Mouse (Mus musculus): ENCODE data around the gene Serpinf1.
A peak's percentile ranks its signal among the peaks of the same experiment; 100 is the strongest.

The Serpinf1 gene

DNA sequence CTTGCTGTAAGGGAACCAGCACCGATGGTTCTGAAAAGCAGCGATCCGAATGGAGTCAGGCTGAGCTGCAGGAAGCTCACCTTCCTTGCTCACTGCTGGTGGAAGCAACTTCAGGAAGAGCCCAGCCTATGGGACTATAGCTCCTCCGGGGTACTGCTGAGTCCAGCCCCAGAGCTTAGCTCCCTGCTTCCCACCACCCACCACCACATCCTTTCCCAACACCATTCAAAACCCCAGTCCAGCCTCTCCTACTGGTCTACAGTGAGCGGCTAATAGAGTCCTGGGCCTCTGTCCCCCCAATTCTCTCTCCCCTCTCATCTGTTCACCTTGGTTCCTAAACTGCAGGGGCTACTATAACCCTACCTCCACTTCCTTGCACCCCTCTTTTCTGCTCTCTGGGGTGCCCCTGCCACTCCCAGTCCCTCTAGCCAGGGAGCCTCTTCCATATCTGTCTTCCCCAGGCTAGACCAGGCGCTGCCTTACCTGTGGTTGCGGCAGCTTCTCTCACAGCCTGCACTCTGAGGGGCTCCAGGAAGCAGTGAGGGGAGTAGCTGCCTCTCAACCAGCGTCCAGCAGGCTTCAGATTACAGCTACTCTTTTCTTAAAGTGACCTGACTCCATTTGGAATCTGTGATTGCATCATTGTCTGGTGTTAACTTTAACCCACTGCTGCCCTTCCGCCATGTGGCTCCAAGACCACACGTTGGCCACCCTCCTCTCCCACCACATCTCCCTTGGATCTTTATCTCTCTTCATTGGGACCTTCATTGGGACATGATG is at the start of gene Serpinf1:
Gene Serpinf1 (minus strand): TSS at position 689 of the 780 bp plus-strand sequence.
- DNase-seq (ENCODE audit: low read depth), result no peak

DNA sequence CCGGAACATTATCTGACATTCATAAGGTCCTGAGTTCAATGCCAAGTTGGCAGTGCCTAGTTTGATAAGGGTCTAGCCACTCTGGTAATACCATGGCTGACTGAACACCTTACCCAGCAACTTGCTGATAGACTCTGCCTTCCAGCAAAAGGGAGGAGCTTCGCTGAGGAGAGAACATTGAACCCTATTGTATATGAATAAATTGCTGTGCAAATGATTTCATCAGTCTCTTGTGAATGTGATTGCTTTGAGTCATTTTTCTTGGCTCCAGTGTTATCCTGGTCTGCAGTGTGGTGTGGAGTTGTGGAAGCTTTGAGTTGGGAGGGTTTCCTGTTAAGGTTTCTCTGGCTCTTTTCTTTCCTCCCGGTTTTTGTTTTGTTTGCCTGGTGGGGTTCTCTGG is 48.2 kb upstream of the Serpinf1 start:
- DNase-seq (ENCODE audit: low read depth), result no peak

DNA sequence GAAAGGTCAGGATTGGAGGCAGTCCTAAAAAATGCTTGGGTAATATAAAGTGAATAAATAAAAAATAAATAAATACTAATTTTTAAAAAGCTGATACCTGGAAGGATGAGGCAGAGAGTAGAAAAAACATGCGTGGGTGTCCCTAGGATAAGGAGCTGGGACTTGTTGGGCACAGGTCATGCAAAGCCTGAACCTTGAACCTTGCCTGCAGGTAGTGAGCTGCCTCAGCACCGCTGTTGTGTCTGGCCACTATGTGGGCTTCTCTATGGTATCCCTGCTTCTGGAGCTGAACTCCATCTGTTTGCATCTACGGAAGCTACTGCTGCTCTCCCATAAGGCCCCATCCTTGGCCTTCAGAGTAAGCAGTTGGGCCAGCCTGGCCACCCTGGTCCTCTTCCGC is 46.8 kb upstream of the Serpinf1 start:
- no peak for DNase-seq (ENCODE audit: low read depth)

DNA sequence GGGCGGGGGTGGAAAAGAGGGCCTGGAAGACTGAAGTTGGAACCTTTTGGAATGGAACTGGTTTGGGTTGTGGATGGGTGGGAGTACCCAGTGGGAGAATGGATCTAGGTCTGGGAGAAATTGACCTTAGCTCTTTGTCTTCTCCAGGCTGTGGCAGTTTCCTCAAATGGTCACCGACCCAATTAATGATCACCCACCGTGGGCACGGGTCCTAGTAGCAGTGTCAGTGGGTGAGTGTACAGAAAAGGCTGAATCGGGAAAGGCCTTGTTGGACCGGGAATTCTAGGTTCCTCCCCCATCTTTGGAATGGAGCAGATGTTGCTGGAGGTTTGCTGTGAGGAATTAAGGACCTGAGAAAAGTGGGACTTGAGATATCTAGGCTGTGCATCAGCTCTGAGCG is 45.9 kb upstream of the Serpinf1 start:
- DNase-seq (ENCODE audit: low read depth), result no peak

DNA sequence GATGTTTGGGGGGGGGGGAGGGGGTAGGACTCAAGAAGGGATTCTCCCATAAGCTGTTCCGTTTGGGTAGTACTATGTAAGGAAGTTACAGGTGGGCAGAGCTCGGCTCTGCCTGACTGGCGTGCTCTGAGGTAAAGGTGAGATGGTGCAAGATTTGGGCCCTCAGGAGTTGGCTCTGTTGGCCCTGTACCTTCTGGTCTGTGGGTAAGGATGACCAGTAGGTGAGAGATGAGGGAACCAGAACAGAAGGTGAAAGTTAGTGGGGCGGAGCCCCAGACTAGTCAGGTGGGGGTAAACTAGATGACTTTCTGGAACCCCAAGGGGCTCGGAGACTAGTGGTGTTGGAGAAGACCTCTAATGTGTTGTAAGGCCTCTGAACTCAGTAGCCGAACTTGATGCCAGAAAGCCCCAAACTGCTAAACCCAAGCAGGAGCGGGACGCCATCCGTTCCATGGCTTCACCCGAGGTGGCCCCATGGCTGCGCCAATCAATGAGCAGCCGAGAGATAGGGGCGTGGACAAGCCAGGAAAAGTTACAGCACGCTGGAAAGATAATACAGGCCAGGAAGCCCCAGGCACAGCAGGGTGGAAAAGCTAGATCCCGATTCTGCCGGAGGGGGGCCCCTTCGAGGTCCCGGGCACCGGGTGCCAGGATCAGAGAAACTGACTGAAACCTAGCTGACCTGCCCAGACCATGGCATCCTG is 45.2 kb upstream of the Serpinf1 start:
- peak; percentile 35 for DNase-seq (ENCODE audit: low read depth)

DNA sequence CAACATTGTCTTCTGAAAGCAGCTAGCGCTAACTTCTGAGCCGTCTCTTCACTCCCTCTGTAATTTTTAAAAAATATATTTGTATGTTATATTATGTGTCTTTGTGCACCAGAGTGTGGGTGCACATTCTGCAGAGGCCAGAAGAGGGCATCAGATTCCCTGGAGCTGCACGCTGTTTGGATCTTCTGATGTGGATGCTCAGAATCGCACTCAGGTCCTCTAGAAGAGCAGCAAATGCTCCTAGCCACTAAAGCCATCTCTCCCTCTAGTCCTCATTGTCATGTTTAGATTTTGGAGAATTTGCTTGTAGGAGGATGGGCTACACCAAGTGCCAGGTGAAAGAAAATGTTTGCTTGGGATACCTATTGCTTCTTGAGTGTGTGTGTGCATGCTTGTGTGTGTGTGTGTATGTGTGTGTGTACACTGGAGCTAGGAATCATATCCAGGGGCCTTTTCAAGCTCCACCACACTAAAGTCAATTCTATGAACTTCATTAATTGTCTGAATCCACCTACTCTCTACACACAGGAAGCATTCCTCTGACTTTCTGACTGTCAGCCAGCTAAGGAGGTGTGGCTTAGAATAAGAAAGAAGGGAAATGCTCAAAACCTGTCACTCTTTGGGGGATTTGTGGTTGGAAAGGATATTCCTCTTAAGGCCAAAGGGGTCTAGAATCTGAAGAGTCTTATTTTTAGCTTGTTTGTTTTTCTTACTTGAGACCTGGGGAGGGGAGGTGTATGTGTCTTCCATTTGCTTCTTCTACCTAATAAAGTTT is 44.4 kb upstream of the Serpinf1 start:
- peak; percentile 47 for DNase-seq (ENCODE audit: low read depth)

DNA sequence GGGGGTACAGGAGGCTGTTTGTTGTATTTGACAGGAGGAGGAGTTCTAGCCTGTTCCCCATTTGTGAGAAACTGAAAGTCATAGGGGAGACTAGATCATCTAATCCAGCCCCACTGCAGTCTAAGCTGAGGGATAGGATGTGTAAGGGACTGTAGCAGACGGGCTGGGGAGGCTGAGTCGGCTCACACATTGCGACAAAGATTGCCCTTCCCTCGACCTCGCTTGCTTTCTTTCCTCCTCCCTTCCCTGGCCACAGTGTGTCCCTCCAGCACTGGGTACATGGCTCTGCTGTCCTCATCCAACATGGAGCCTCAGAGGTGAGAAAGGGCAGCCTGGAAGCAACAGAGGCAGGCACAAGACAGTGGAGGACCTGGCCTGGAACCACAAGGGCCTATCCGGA is 42.5 kb upstream of the Serpinf1 start:
- DNase-seq (ENCODE audit: low read depth), result no peak

DNA sequence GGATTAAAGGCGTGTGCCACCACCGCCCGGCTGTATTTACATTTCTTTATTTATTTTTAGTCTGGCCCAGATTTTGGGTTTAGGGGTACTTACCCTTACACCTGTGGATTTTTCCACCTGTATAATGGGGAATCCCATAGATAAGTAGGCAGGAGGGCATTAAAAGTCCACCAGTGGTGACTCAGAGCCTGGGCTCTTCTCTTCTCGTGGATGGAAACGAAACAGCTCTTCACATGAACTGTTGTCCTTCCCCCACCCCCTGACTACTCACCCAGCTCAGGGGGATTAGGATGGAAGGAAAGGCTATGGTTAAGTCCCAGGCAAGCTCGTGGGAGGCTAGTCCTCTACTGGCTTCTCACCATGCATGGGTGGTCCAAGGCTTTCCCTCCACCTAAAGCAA is 41.9 kb upstream of the Serpinf1 start:
- no peak for DNase-seq (ENCODE audit: low read depth)

DNA sequence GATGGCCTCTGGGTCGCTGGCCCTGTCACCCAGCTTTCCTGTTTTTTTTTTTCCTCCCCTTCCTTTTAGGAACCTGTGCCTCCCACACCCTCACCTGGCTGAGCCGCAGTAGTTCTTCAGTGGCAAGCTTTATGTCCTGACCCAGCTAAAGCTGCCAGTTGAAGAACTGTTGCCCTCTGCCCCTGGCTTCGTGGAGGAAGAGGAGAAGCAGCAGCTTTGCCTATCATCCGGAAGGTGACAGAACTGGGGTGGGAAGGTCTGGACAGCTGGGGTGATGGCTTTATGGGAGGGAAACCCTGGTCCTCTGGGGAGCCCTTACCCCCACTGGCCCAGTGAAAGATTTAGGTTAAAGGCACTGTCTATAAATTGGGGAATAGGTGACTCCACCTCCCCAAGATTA is 41.1 kb upstream of the Serpinf1 start:
- DNase-seq (ENCODE audit: low read depth), result no peak

DNA sequence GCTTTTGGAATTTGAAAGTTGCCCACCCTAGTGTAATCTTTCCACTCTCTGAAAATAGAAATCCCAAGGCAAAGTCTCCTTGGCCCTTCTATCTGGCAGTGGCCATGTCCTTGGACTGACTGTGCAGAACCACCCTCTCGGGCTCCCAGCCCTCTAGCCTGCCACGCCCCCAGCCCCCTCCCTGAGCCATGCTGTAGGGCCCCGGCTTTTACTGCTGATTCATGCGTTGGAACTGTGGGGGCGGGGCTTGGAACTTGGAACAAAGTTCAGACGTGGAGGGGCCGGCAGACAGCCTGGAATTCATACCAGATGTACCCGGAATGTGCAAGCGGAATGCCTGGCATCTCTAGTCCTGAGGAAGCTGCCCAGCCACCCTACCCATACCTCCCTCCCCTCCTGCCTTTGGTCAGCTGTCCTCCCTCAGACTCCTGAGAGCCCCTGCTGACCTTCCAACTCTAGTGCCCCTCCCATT is 40.4 kb upstream of the Serpinf1 start:
- peak; percentile 28 for DNase-seq (ENCODE audit: low read depth)

DNA sequence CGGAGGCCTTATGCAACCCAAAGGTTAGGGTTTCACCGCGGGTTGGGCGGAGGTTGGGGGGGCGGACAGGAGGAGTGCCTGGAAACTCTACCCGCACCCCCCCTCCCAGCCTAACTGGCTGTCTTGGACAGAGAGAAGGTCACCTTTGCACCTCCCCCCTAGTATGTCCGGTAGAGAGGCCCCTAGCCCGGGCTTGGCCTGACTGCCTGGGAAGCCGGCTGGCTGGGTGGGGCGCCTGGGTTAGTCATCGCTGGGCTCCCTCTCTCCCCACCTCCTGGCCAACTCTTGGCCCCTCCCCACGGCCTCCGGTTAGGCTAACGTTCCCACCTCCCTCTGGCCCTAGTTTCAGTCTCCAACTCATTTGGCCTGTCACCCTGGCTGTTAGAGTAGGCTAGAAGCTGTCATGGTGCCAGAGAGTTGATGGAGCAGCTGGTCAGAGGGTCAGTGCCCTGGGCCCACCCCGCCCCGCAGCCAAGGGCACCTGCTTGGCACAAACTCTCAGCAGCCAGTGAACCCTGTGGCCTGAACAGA is 39.8 kb upstream of the Serpinf1 start:
- DNase-seq (ENCODE audit: low read depth), result peak; percentile 53

DNA sequence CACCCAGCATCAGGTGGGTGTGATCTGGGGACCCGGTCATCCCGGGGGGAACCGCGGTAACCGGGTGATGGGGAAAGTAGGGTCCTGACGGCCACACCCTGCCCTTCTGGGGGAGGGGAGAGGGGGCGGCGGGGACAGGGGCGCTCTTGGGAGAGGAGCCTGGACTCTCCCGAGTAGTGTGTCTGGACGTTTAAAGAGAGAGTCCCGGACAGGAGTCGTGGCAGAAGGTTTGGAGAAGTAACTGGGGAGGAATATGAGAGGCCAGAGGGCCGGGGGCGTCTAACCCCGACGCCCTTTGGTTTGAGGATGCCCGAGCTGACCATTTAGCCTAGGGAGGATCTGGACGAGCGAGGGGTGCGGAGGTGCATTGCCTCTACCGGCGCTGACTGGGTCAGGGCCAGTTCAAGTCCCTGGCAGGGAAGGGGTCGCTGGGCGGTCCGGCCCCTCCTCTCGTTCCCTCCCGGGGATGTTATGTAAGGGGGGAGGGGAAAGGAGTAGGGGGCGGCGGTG is 39.3 kb upstream of the Serpinf1 start:
- no peak for DNase-seq (ENCODE audit: low read depth)

DNA sequence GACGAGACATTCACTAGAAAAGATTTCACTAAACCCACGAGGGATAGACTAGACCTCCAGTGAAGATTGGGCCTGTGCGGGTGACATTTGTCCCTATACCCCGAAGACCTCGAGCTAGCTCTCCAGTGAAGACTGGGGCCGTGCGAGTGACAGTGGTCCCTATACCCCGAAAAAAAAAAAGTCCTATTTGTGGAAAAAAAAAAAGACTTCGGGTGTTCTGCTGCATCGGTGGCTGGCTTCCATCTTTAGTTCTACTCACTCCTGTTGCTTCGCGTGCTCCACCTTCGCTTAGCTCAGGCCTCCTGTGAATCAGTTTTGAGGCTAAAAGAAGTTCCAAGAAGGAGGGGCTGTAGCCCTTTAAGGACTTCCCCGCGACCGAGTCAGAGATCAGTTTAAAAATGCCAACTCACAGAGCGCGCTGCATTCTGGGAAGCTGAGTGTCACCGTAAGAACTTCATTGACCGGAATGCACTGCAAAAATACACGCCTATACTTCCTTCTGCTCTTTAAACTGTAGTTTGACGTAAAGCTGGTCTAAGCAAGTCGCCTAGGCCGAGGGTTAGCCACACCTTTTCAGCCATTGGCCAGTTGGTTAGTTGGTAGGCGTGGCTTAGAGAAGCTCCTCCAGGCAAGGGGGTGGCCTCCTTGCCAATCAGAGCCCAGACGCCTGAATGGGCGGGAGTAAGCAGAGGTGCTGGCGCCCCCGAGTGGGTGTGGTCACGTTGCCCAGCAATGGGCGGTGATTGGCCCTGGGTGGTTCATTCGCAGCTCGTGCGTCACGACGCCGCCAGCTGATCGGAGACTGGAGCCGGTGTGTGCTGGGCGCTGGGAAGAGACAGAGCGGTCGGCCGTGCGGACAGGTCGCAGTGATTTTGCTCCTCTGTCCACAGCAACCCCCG is 38.6 kb upstream of the Serpinf1 start, which contains the start of gene Tlcd2:
Gene Tlcd2 (plus strand): TSS at position 872 of the 899 bp plus-strand sequence.
- peak; percentile 99 for DNase-seq (ENCODE audit: low read depth)

DNA sequence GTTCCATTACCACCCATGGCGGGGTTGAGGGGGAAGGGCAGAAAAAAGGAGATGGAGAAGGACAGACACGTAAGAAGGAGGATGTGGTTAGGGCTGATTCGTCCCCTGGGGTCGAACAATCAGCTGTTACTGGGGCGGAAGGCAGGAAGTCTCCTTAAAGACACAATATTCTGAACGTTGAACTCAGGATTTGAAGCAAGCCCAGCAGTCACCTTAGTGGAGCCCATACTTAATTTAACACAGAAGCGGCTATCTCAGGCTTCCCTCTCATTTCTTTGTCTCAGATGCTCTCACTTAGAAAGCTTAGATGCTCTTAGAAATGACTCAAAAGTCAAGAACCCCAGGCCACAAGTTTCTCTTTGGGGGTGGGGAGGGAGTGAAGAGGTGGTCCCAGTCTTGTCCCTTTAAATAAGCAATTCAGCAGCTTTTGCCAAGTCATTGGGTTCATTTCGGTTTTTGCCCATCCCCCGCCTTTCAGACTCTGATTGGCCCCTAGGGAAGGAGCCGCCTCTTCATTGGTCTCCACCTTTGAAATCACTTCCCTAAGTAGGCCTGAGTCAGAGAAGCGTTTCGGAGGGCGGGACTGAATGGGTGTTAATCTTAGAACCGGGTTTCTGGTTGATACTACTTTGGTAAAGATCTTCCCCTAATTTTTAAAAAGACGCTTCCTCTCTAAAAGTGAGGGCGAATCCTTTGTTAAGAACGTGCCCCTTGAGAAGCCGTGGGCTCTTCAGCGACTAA is 37.8 kb upstream of the Serpinf1 start:
- DNase-seq (ENCODE audit: low read depth), result peak; percentile 82

DNA sequence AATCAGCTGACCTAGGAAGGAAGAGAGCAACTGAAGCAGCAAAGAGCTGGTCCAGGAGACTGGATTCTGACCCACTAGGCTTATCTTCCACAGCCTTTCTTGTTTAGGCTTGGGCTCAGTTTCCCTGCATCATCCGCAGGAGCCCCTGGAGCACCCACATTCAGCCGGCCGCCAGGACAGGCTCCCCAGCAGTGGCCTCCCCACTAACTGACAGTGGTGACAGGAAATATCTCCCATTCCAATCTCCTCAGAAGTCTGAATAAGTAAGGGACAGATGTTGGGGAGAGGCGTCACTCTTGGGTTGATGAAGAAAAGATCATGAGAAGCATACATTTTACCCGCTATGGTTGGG is 37.2 kb upstream of the Serpinf1 start:
- DNase-seq (ENCODE audit: low read depth), result no peak

DNA sequence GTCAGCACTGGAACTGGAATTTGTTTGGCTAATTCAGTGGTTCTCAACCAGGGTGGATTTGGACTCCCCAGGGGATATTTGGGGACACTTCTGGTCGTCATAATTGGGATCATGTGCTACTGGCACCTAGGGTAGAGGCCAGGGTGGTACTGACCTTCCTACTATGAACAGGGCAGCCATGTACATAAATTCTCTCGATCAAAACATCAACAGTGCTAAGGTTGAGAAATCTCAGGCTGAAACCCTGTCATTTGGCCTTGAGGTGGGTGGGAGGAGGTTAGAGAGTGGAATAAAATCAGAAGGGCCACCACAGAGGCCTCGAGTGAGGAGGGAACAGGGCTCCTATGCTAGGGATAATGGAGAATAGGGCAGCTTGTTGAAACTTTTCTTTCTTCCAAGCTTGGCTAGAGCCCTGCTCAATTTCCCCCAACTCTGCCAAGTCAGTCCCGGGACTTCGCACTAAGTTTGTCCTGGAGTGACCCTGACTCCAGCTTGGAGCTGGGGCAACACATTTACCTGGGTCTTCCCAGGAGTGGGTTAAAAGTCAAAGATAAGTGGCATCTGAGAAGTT is 36.7 kb upstream of the Serpinf1 start:
- DNase-seq (ENCODE audit: low read depth), result peak; percentile 27

DNA sequence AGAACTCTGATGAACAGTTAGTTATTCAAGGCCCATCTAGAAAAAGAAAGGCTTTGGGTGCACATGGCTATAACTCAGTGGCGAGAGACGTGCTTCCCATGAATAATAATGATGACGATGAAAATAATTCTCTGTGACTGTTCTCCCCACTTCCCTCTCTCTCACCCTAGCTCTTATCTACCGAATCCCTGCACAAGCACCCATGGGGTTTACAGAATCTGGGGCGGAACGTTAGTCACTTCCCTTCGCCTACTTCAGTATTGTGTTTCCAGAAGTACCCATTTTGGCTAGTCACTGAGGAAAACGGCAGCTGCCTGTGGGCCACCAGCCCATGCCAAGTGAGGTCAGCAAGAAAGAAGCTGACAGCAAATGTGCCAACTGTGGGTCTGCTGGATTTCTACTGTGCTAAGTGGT is 36.1 kb upstream of the Serpinf1 start:
- DNase-seq (ENCODE audit: low read depth), result peak; percentile 27

DNA sequence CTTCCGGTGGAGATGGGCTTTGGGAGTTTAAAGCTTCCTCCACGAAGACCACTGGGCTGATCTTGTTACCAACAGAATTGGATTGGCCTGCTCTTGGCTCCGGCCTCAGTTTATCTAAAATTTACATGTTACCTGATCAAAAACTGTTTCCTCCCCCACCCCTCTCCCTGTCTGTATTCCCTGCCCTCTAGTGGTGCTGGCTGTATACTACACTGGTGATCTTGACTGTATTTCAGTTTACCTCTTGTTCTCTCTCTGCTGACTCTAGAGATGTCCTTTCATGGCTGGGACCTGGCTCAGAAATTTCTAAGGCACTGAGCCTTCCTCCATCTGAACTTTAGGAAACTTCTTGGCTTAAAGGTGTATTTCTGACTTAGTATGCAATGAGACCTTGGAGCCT is 35.7 kb upstream of the Serpinf1 start:
- peak; percentile 80 for DNase-seq (ENCODE audit: low read depth)

DNA sequence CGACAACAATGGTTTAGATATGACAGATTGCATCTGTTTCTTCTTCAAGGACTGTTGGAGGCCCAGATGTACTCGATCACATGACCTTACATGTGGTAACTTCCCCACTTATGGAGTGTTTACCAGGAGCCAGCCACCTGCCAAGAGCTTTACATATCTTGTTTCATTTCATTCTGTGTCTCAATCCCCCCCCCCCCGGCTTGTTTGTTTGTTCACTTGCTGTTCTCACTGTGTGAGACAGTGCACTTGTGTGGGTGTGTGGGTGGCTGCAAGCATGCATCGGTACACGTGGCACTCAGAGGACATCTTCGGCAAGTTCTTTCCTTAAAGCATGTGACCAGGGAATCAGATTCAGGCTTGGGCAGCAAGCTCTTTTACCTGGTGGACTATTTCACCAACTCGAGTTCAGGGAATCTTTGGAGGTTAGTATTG is 34.0 kb upstream of the Serpinf1 start:
- no peak for DNase-seq (ENCODE audit: low read depth)

DNA sequence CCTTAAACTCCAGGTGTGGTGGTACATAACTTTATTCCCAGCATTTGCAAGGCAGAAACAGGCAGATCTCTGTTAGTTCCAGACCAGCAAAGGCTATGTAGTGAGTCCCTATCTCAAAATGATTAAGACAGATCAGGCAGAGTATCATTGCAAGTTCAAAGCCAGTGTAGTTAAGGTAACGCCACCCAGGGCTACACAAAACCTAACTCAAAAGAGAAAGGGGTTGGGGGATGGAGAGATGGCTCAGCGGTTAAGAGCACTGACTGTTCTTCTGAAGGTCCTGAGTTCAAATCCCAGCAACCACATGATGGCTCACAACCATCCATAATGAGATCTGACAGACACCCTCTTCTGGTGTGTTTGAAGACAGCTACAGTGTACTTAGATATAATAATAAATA is 33.5 kb upstream of the Serpinf1 start:
- peak; percentile 27 for DNase-seq (ENCODE audit: low read depth)

Data from naive thymus-derived CD4-positive, alpha-beta T cell, adult 2 months (primary cell).